Mouse (Mus musculus): ENCODE measurements around the gene Ccr1.

Gene Ccr1

GRCm38 (mm10) chr9:123957911-123958413, 10.5 kb downstream of the Ccr1 start:
- DNase-seq (ENCODE audit: low read depth in 1 of 2, low spot score in 2 of 2), result no peak

- no peak for DNase-seq (ENCODE audit: low read depth in 1 of 2, low spot score in 2 of 2)
These were observed 11.6 kb downstream of the Ccr1 start for GRCm38 (mm10) chr9:123956892-123957291.

GRCm38 (mm10) chr9:123953551-123953950, 14.9 kb downstream of the Ccr1 start:
- peak in 1 of 2 experiments; percentile 32 for DNase-seq (ENCODE audit: low read depth in 1 of 2, low spot score in 2 of 2)

- no peak for DNase-seq (ENCODE audit: low read depth in 1 of 2, low spot score in 2 of 2)
These were observed 17.3 kb downstream of the Ccr1 start for GRCm38 (mm10) chr9:123951176-123951575.

GRCm38 (mm10) chr9:123949432-123949831, 19.1 kb downstream of the Ccr1 start:
- DNase-seq (ENCODE audit: low read depth in 1 of 2, low spot score in 2 of 2), result no peak

- no peak for DNase-seq (ENCODE audit: low read depth in 1 of 2, low spot score in 2 of 2)
These were observed 20.7 kb downstream of the Ccr1 start for GRCm38 (mm10) chr9:123947815-123948214.

- DNase-seq (ENCODE audit: low read depth in 1 of 2, low spot score in 2 of 2), result no peak
These were observed 26.5 kb downstream of the Ccr1 start for GRCm38 (mm10) chr9:123942025-123942424.

GRCm38 (mm10) chr9:123941316-123941715, 27.2 kb downstream of the Ccr1 start:
- no peak for DNase-seq (ENCODE audit: low read depth in 1 of 2, low spot score in 2 of 2)

- no peak for DNase-seq (ENCODE audit: low read depth in 1 of 2, low spot score in 2 of 2)
These were observed 27.9 kb downstream of the Ccr1 start for GRCm38 (mm10) chr9:123940628-123941027.

- no peak for DNase-seq (ENCODE audit: low read depth in 1 of 2, low spot score in 2 of 2)
These were observed 28.3 kb downstream of the Ccr1 start for GRCm38 (mm10) chr9:123940168-123940567.

- DNase-seq (ENCODE audit: low read depth in 1 of 2, low spot score in 2 of 2), result no peak
These were observed 30.5 kb downstream of the Ccr1 start for GRCm38 (mm10) chr9:123937989-123938388.

GRCm38 (mm10) chr9:123936604-123937280, 31.8 kb downstream of the Ccr1 start:
- DNase-seq (ENCODE audit: low read depth in 1 of 2, low spot score in 2 of 2), result no peak

GRCm38 (mm10) chr9:123935776-123936175, 32.7 kb downstream of the Ccr1 start:
- DNase-seq (ENCODE audit: low read depth in 1 of 2, low spot score in 2 of 2), result no peak

GRCm38 (mm10) chr9:123935346-123935745, 33.1 kb downstream of the Ccr1 start:
- no peak for DNase-seq (ENCODE audit: low read depth in 1 of 2, low spot score in 2 of 2)

- DNase-seq (ENCODE audit: low read depth in 1 of 2, low spot score in 2 of 2), result no peak
These were observed 34.6 kb downstream of the Ccr1 start for GRCm38 (mm10) chr9:123933716-123934445.

GRCm38 (mm10) chr9:123932911-123933675, 35.4 kb downstream of the Ccr1 start:
- DNase-seq (ENCODE audit: low read depth in 1 of 2, low spot score in 2 of 2), result no peak

- DNase-seq (ENCODE audit: low read depth in 1 of 2, low spot score in 2 of 2), result peak; percentile 37 to 53
These were observed 36.5 kb downstream of the Ccr1 start for GRCm38 (mm10) chr9:123931761-123932700.

GRCm38 (mm10) chr9:123930926-123931325, 37.6 kb downstream of the Ccr1 start:
- no peak for DNase-seq (ENCODE audit: low read depth in 1 of 2, low spot score in 2 of 2)

GRCm38 (mm10) chr9:123930476-123930875, 38.0 kb downstream of the Ccr1 start:
- no peak for DNase-seq (ENCODE audit: low read depth in 1 of 2, low spot score in 2 of 2)

GRCm38 (mm10) chr9:123929936-123930335, 38.6 kb downstream of the Ccr1 start:
- DNase-seq (ENCODE audit: low read depth in 1 of 2, low spot score in 2 of 2), result no peak

All from monocyte, adult 2 months (primary cell).